Mouse (Mus musculus): Measurements from ENCODE around the gene Cenpv.

- TF ChIP-seq POLR2A (IDR thresholded peaks at IDR 0.05; ENCODE audit: extremely low read depth, insufficient read depth, low read length) = no peak
- no peak for TF ChIP-seq CTCF (IDR thresholded peaks at IDR 0.05; ENCODE audit: low read depth, low read length)
Observed at GRCm38 (mm10) chr11:62495276-62495801, 43.7 kb downstream of the Cenpv start.

All from liver, adult 2 months (tissue).